Mouse (Mus musculus): ENCODE results near the gene Gabra4.

Gabra4 gene

DNA sequence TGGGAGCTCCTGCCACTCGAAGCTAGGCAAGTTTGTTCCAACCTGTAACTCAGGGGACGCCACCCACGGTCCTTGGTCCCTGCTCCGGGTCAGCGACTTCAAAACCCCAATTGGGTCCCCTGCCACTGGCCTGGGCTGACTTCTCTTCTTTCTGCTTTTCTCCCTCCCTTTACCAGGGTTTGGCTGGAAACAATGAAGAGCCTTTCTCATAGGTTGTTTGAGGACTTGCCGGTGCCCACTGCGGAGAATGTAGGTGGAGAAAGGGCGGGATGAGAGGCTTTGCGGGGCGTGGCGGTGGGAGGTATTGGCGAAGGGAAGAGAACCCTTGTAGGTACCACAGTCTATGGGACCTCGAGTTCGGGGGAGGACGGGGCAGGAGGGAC, at the start of gene Gabra4:
TSS of gene Gabra4 (minus strand) at position 194 of the 383 bp plus-strand sequence.
- DNase-seq (ENCODE audit: extremely low spot score, low read depth, low spot score) = no peak

DNA sequence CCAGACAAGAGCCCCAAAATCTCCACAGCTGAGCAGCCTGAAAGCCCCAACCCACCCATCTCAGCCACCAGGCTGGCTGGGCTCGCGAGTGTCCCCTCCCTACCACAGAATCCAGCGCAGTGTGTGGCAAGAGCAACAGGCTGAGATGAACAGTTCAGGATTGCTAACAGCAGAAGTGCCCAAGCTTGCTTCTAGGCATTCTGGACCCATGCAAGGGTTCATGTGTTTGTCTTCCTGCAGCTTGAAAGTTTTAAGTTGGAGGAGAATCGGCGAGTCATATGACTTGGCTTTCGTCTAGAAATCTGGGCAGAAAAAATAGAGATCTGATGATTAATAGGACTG, 43.1 kb upstream of the Gabra4 start:
- no peak for DNase-seq (ENCODE audit: extremely low spot score, low read depth, low spot score)

- peak; percentile 10 for DNase-seq (ENCODE audit: extremely low spot score, low read depth, low spot score)
Observed at GRCm38 (mm10) chr5:71700468-71701272, 42.6 kb upstream of the Gabra4 start.

DNA sequence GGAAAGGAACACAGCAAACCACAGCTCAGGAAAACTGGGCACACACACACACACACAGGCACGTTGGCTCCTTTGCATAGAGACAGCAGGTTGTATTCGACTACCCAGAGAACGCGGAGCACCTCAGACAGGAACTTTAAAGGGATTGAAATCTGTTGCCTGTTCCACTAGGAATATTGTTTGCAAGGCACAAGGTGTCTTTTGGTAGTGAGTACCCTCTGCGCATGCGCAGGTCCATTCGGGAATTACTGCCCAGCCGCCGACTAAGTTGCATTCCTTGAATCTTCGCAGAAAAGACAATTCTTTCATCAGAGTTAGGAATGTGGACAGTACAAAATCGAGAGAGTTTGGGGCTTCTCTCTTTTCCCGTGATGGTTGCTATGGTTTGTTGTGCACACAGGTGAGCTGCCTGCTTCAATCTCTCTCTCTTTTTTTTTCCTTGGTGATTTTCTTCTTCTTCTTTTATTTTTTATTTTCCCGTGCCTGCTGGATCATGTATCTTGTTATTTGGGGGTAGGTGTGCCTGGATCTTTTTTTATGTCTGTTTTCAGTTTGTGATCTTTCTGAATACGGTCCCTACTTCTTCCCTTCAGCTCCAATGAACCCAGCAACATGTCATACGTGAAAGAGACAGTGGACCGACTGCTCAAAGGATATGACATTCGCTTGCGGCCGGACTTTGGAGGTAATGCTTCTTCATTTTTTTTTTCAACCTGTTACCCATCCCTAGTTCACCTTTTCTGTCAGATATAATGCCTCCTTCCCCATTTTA, 41.8 kb upstream of the Gabra4 start:
- DNase-seq (ENCODE audit: extremely low spot score, low read depth, low spot score) = peak; percentile 30

- DNase-seq (ENCODE audit: extremely low spot score, low read depth, low spot score) = no peak
Observed at GRCm38 (mm10) chr5:71665593-71665992, 7.5 kb upstream of the Gabra4 start.

DNA sequence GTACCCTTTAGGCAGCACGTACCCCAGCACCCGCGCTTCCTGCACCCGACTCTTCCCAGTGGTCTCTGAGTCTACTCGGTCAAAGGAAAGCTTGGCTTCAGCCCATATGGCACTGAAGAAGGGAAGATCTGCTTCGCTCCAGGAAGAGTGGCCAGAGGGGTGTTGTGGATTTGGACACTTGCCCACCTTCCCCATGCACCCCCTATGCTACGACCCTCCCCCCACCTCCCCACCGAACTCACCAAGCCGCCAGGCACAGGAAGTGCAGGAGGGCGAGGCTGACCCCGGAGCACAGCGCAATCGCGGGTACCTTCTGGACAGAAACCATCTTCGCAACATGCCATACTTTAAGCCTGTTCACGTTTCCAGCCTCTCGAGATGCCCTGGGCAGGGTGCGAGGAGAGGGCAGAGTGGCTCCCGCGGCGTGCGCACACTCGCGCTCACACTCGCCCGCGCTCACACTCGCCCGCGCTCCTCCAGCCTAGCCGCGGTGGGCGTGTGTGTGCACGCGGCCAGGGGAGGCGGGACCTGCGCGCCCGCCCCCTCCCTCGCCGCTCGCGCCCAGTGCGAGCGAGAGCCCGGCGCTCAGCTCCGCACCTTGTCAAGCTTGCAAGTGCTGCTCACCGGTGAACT, 510 bp downstream of the Gabra4 start, which contains the start of gene Gabrb1:
TSS of gene Gabrb1 (plus strand) at position 632 of the 633 bp plus-strand sequence.
- DNase-seq (ENCODE audit: extremely low spot score, low read depth, low spot score) = no peak

DNA sequence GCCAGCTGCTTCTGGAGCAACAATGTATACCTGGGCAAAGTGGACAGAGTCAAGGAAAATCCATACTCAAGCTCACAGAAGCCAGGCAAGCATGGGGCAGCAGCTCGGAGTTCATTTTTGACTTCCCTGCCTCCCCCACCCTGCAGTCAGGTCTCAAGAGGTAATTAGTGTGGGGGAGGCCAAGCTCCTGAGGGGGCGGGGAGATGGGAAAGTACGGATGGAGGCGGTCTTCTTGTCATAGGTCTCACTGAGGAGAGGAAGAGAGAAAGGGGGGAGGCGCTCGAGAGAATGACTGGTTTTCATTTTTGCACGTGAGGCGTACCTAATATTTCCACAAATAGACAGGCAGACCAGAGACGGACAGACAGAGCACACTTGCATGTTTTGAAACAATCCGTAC, 1.3 kb downstream of the Gabra4 start:
- DNase-seq (ENCODE audit: extremely low spot score, low read depth, low spot score) = no peak

GRCm38 (mm10) chr5:71654056-71654455, 4.1 kb downstream of the Gabra4 start:
- no peak for DNase-seq (ENCODE audit: extremely low spot score, low read depth, low spot score)

DNA sequence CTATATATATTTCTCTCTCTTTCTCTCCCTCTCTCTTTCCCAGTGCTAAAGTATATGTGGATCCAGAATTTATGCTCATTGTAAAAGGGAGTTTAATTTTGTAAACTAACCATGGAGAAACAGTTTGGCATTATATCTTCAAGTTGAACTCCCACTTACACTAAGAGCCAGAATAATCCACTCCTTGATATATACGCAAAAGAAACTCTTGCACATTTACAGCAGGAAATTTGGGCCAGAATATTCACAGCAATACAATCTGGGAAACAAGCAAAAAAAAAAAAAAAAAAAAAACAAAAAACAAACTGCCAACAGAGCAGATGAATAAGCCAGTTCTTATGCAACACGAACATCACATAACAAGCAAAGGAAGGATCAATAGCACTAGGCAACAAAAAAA, 10.0 kb downstream of the Gabra4 start:
- no peak for DNase-seq (ENCODE audit: extremely low spot score, low read depth, low spot score)

DNA sequence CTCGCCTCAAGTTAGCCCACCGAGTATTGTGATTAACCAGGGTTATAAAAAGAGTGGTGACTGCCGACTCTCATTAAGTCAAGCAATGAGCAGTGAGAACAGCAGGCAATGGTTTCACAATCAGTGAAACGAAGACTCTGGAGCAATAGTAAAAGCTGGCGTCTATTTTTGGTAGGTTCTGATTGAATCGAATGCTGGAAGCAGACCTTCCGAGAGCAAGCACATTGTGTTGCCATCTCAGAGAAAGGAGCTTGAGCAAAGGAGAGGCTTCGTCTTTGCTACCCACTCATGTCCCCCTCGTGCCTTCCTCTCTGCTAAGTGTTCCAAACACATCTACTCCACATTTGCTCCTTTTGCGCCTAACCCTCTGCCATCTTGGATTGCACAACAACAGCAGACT, 18.3 kb downstream of the Gabra4 start:
- no peak for DNase-seq (ENCODE audit: extremely low spot score, low read depth, low spot score)

- no peak for DNase-seq (ENCODE audit: extremely low spot score, low read depth, low spot score)
Observed at GRCm38 (mm10) chr5:71627820-71628219, 30.3 kb downstream of the Gabra4 start.

- DNase-seq (ENCODE audit: extremely low spot score, low read depth, low spot score) = no peak
Observed at GRCm38 (mm10) chr5:71616734-71617133, 41.4 kb downstream of the Gabra4 start.

GRCm38 (mm10) chr5:71614311-71614710, 43.8 kb downstream of the Gabra4 start:
- DNase-seq (ENCODE audit: extremely low spot score, low read depth, low spot score) = no peak

DNA sequence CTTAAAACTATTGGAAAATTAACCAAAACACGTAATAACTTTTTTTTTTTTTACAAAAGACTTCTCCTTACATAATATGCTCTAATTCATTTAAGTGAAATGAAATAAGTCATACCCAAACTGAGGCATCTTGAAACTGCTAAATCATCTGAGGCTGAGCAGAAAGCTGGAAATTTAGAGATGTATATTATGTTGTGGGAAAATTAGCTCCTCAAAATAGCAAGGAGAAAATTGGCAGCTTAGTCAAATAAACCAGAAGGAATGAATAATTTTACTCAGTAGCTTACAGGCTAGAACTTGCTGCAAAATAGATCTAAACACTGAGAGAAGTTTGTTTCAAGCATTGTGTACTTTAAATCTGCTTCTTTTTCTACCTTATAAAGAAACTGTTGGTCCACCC, 49.4 kb downstream of the Gabra4 start:
- DNase-seq (ENCODE audit: extremely low spot score, low read depth, low spot score) = no peak

GRCm38 (mm10) chr5:71606907-71607306, 51.2 kb downstream of the Gabra4 start:
- DNase-seq (ENCODE audit: extremely low spot score, low read depth, low spot score) = no peak

DNA sequence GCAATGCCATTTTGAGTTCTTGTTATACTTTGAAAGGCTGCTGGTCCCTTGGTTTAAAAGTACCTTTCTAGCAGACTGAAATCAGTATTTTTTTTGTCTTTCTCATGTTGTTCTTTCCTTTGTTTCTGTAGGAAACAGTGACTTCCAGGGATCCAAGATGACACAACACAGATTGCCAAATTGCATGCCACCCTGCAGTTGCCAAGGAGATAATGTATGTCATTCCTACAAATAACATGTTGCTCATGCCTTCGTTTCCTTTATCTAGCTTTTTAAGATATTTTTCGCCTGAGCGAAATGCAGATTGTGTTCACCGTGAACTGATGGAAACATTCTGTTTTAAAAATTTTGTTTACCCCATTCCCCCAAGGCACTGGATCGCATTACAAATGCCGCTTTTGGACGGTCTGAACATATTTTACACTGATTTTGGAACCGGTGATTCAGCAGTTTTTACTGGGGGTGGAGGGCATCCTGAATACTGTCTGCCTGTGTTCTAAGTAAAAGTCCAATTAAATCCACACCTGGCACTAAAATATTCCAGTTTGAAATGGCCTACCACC, 53.9 kb downstream of the Gabra4 start:
- DNase-seq (ENCODE audit: extremely low spot score, low read depth, low spot score) = no peak

DNA sequence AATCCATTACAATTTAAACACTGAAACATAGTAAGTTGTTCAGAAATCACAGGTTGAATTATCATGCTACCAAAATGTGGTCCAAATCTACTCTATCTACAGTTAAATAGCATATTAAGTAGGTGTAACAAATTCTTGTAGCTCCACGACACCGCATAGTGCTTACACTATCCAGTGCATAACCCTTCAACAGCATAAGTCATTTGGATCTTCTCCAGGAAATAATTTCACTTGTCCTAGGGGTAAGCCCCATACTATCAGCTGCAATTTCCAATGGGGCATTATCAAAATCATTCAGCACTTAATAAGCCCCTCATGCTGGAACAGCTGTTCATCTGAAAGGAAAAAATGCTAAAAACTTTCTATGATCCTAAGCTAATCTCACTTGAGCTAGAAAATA, 62.8 kb downstream of the Gabra4 start:
- DNase-seq (ENCODE audit: extremely low spot score, low read depth, low spot score) = no peak

DNA sequence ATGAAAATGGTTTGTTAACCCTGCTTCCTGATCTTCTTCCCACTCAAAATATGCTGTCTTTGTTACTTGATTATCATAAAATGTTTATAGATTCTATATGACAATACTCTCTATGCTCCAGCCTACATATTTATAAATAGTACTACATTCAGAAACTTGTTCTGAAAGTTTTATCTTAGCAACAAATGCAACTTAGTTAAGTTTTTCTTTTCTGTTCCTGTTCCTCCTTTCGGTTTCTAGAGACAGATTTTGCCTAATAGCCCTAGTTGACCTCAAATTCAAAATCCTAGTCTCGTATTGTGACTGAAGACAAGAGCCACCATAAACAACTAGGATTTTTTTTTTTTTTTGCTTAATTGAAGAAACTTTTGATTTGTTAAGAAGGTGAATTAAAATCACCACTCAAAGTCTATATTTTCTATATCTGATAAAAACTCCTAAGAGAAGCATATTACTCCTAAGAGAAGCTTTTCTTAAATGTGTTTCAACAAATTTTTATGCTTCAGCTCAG, 64.3 kb downstream of the Gabra4 start:
- no peak for DNase-seq (ENCODE audit: extremely low spot score, low read depth, low spot score)

DNA sequence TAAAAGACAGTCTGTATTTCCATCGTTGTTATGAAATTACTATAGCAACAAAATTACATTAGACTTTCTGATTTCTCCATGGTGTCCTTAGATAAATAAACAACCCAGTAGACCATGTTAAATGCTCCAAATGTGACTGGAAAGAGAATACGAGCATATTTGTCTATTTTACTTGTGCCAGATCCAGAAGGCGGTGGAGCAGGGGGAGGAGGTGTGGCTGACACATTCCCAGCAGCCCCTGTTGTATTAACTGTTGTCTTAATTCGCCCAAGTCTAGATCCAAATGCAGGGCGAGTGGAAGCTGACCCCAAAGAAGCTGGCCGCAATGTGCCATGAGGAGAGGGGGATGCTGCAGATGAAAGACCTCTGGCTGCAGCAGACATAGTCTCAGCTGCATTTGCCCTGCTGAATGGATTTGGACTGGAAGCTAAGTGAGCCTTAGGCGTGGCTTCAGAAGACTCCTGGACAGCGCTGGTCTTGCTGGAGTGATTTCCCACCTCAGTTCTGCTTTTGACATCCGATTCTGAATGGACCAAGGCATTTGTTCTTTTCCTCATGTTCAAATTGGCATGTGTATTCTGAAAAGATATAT, 86.4 kb downstream of the Gabra4 start:
- no peak for DNase-seq (ENCODE audit: extremely low spot score, low read depth, low spot score)

DNA sequence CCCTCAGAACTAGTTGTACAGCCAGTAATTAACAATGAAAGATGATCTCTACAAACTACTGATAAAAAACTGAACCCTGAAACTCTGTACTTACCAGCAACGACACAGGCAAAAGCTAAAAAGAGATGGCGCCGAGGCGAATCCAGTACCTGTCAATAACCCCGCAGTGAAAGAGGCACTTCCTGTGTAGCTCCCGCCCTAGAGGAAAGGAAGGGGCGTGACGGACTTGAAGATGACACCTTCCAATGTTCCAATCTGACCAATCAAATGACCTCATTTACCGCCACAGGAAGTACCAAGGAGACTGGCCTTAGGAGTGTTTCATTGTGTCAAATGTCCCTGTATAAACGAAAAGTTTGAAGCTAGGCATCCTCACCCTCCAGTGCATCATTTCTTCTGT, 110.0 kb downstream of the Gabra4 start, which contains the start of gene Cox7b2:
TSS of gene Cox7b2 (minus strand) at position 127 of the 400 bp plus-strand sequence.
- DNase-seq (ENCODE audit: extremely low spot score, low read depth, low spot score) = no peak

DNA sequence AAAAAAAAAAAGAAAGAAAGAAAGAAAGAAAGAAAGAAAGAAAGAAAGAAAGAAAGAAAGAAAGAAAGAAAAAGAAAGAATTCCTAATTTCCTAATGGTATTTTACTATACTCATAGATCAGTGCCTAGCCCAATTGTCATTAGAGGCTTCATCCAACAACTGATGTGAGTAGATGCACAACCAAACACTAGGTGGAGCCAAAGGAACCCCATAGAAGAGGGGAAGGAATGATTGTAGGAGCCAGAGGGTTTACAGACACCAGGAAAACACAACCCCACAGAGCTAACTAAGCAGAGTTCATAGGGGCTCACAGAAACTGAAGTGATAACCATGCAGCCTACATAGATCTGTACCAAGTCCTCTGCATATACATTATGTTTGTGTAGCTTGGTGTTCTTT, 112.6 kb downstream of the Gabra4 start:
- DNase-seq (ENCODE audit: extremely low spot score, low read depth, low spot score) = no peak
